Mouse (Mus musculus) lung, postnatal 0 days (tissue): ENCODE results near the gene Mageb3.

Experiments
- CTCF ChIP-seq: IDR thresholded peaks from 2 replicates; pipeline ENCODE4 v1.5.1; 2016; ENCODE audit warnings: antibody characterized with exemption, mild to moderate bottlenecking
- EP300 ChIP-seq: IDR thresholded peaks from 2 replicates; pipeline ENCODE4 v1.6.1; 2016; ENCODE audit warnings: antibody characterized with exemption, mild to moderate bottlenecking, control low read depth

- TF ChIP-seq CTCF, result peak; percentile 33
- no peak for TF ChIP-seq EP300
These were observed at the start of gene Mageb3, which contains the start of gene Ctdspl2 for GRCm38 (mm10) chr2:121955765-121956223.
